Mouse (Mus musculus) lung, postnatal 25 days (tissue): ENCODE data around the gene Cyp2s1.
"Not testable (repeated sequence)": the region's sequence is repeated elsewhere in the genome, so short reads cannot be mapped to it uniquely, and the experiment has no call there.

Experiments used
- DNase-seq: peaks from one replicate; pipeline ENCODE4 v3.0.0; 2022; ENCODE audit warnings: low spot score

The Cyp2s1 gene

GRCm38 (mm10) chr7:25811716-25812115 lies 5.0 kb downstream of the Cyp2s1 start:
- no peak for DNase-seq

GRCm38 (mm10) chr7:25805631-25806343 lies 10.9 kb downstream of the Cyp2s1 start:
- DNase-seq, result peak; percentile 83

DNA sequence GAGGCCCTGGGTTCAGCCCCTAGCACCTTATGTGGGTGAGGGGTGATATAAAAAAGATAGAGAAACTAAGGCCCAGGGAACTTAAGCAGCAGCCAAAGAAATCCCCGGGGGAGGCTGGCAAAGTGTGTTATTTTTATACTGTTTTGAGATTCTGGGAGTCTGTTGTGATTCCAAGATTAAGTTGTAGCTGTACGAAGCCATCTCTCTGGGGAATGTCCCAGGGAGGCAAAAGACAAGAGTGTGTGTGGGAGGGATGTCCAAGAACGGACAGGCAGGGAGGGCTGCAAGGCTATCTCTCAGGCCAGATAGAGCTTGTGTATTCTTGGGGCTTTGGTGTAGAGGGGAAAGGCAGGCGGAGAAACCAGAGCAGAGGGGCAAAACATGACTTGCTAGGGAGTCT lies 11.9 kb downstream of the Cyp2s1 start:
- DNase-seq, result no peak

DNA sequence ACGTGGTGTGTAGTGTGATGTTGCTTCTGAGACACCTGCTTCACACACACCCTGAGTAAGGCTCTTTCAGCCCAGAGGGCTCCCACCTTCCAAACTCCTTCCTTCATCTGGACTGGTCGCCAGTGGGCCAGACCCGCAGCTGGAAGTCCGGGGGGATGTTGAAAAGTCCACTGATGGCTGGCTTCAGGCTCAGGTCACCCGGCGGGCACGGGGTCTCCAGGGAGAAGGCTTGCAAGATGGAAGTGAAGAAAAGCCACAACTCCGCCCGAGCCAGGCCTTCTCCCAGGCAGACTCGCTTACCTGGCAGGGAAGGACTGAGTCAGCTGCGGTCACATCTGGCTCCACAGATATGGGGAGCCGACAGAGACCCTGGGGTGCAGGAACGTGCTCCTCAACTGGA lies 13.3 kb downstream of the Cyp2s1 start:
- DNase-seq, result no peak

DNA sequence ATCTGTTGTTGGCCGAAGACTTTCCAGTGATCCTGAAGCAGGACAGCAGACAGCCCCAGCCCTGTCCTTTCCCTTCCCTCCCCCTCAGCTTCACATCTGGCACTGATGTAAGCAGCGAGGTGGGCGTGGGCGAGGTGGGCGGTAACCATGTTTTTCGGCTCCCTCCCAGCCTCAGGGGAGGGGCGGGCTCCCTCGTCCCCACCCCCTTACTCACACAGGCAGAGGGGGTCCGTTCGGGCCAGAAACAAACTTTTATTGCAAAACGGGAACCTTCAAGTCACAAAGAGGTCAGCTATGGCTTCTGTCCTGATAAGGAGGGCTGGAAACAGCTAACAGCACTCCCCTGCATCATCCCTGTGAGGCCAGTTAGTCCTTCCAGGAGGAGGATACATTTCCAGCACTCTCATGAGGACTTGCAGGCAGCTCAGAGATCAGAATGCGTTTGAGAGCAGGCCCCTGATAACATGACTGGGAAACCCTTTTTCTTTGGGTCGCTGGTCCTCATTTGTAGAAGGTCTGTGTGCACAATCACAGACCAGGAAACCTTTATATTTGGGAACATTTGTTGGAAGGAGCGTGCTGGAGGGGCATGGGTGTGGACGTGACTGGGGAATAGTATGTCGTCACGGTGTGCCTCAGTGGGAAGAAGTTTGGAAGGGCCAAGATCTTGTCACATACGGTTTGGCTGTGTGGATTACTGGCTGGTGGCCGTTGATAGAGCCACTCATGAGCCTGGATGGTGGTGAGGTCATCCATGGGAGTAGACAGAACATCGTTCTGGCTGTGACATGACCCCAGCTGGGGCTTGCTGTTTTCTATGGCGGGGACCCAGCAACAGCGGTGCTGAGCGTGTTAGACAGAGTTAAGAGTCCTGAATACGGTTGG lies 14.2 kb downstream of the Cyp2s1 start:
- peak; percentile 63 for DNase-seq

DNA sequence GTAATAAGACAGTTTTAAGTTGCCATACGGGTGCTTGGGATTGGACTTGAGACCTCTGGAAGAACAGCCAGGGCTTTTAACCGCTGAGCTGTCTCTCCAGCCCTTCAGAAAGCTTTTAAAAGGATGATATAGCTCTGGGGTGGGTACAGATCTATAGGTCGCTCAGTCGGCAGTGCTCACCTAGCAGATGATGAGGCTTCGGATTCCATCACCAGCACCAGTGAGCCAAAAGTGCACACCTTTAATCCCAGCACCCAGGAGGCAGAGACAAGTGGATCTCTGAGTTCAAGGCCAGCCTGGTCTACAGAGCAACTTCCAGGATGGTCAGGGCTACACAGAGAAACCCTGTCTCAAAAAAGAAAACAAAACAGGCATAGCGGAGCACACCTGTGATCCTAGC lies 15.7 kb downstream of the Cyp2s1 start:
- DNase-seq, result no peak

GRCm38 (mm10) chr7:25799369-25799768 lies 17.3 kb downstream of the Cyp2s1 start:
- DNase-seq, result no peak

- DNase-seq, result no peak
Observed at GRCm38 (mm10) chr7:25798540-25798939, 18.2 kb downstream of the Cyp2s1 start.

DNA sequence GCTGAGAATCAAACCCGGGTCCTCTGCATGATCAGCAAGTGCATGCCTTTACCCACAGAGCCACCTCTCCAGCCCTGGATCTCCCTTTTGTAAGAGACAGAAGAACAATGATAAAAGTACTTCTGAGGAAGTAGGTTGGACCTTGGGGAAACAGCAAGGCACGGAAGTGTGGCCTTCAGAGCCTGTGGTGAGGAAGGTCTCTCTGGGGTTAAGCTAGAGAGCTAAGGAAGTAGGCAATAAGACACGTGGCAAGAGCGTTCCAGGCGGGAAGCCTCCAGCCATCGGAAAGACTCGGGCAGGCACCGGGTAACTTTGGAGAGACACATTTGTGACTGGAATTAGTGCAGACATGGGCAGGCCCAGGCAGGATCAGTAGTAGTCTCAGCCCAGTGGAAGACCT lies 21.9 kb downstream of the Cyp2s1 start:
- DNase-seq, result no peak

DNA sequence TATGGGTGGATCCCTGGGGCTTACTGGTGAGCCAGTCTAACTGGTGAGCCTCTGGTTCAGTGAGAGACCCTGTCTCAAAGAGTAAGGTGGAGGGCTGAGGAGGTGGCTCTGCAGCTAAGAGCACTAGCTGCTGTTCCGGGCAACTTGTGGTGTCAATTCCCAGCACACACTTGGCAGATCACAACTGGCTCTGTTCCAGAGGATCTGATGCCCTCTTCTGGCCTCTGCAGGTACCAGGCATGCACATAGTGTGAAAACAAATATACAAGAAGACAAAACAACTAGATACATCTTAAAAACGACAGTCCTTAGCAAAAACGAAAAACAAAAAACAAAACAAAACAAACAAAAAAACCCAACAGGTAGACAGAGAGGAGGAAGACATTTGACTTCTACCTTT lies 23.0 kb downstream of the Cyp2s1 start:
- peak; percentile 57 for DNase-seq

- DNase-seq, result not testable (repeated sequence)
Observed at GRCm38 (mm10) chr7:25792966-25793365, 23.7 kb downstream of the Cyp2s1 start.

GRCm38 (mm10) chr7:25790615-25791014 lies 26.1 kb downstream of the Cyp2s1 start:
- DNase-seq, result peak; percentile 38

DNA sequence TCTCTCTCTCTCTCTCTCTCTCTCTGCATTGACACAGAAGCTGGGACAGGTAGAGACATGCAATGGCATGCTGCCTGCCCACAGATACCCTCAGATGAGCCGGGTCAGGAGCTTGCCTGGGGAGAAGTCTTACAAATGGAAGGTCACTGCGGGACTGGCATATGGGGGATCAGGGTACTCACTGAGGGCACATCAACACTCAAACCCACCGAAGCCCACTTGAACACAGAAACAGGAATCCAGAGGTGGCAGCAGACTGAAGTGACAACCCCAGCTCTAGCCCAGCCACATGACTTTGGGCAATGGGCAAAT lies 27.6 kb downstream of the Cyp2s1 start:
- no peak for DNase-seq

DNA sequence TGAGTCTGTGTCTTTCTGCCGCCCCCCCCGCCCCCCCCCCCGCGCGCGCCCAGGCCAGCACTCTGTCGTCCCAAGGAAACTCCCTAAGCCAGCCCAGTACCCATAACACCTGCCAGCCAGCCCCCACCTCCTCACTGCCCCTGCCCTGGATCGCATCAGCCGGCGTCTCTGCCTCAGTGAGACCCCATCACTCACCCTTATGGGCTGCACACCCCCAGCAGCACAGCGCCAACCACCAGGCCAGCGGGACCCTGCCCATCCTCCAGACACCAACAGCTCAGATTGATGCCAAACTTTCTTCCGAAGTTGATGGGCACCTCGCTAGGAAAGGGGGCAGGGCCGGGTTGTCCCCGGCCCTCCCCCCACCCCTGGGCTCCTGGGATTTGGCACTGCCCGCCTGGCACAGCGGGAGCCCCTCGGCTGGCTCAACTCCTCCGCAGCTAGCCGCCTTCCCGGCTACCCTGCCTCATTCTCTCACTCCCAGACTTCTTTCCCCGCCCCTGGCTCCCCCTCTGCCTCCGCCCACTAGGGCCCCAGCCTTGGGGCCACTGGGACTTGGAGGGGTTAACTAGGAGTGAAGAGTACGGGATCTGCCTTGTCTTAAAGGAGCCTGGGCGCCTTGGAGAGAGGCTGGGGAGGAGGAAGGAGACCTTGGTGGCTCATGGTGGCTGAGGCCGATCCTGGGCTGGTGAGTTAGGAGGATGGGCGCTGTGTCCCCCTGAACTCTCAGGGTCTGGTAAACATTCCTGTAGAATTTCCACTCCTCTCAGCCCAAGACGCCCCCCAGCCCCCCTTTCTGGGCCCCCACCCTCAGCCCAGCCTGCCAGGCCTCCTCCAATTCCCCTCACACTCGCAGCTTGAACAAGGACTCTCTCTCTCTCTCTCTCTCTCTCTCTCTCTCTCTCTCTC lies 28.2 kb downstream of the Cyp2s1 start, which contains the start of gene Axl:
Gene Axl, minus strand, starts transcription at position 486 of the 909 bp plus-strand sequence.
- DNase-seq, result peak; percentile 61

GRCm38 (mm10) chr7:25787456-25788219 lies 29.1 kb downstream of the Cyp2s1 start:
- DNase-seq, result no peak

- no peak for DNase-seq
Observed at GRCm38 (mm10) chr7:25786974-25787373, 29.7 kb downstream of the Cyp2s1 start.

DNA sequence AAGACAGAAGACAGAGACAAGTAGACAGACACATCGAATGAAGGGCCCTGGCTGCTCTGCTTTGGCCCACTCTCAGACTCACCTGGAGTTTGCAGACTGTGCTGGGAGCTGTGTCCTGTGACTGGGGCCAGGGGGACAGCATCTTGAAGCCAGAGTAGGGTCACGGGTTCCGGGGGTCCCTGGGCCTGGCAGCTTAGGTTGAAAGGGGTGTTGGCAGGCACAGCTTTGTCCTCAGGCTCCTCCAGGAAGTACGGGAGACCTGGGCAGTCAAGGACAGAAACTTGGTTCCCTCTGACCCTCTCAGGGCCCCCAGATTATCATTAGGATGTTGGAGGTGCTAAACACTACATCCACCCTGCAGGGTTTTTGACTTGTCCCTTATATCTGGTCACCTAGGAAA lies 31.0 kb downstream of the Cyp2s1 start:
- no peak for DNase-seq

- DNase-seq, result no peak
Observed at GRCm38 (mm10) chr7:25784808-25785207, 31.9 kb downstream of the Cyp2s1 start.

- DNase-seq, result no peak
Observed at GRCm38 (mm10) chr7:25783746-25784145, 33.0 kb downstream of the Cyp2s1 start.

DNA sequence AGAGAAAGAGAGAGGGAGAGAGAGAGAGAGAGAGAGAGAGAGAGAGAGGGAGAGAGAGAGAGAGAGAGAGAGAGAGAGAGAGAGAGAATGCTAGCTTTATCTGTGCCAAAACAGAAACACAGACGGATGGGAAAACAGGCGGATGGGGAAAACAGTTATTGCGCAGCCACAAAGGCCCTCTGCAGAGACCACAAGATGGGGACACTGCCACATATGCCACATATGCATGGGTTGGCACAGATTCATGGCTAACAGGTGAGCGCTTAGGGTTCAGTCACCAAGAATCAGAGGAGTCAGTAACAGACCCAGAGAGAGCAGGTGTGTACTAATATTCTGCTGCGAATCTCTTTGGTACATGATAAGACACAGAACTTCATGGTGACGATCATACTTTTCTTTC lies 34.0 kb downstream of the Cyp2s1 start:
- DNase-seq, result no peak

- DNase-seq, result peak; percentile 21
Observed at GRCm38 (mm10) chr7:25781937-25782610, 34.6 kb downstream of the Cyp2s1 start.
